Mouse (Mus musculus) MEL (cell line): ENCODE data around the gene Plin2.

ENCODE experiments used
- CTCF ChIP-seq, 3 experiments: IDR thresholded peaks in 2 of 3; conservative IDR thresholded peaks in 1 of 3; 2 replicates each; pipeline ENCODE4 v1.5.1; 2011 to 2012; ENCODE audit warnings: low read length in 3 of 3, low read depth in 2 of 3, mild to moderate bottlenecking in 2 of 3, improper control_type of control experiment in 1 of 3, inconsistent platforms in 1 of 3, mixed read lengths in 1 of 3, moderate library complexity in 1 of 3; ENCODE audit not compliant: control insufficient read depth in 1 of 3, insufficient read depth in 1 of 3, poor library complexity in 1 of 3, severe bottlenecking in 1 of 3
- MAX ChIP-seq: IDR thresholded peaks from 2 replicates; pipeline ENCODE4 v1.6.1; 2011; ENCODE audit warnings: low read length, improper control_type of control experiment
- NRF1 ChIP-seq: IDR thresholded peaks from 2 replicates; pipeline ENCODE4 v1.6.1; 2014; ENCODE audit warnings: low read depth, mild to moderate bottlenecking, inconsistent platforms, low read length, improper control_type of control experiment, moderate library complexity; ENCODE audit not compliant: poor library complexity, insufficient read depth, severe bottlenecking
- POLR2AphosphoS2 ChIP-seq: IDR thresholded peaks from 2 replicates; pipeline ENCODE4 v1.6.1; 2011; ENCODE audit warnings: low read length, improper control_type of control experiment

DNA sequence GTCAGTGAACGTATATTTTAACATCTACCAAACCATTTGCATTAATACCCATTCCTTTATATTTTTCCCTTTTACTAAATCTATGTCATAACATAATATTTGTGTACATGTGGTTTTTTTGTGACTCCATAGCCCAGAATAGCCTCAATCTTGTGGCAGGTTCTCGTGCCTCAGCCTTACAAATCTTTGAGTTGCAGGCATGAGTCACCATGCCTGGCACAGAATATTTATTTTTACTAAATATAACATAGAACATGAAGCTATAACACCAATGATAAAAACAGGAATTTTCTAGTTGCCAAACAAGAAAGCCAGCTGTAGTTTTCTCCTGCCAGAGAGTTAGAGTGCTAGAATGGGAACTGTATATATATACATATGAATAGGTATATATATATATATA, 49.4 kb downstream of the Plin2 start:
- TF ChIP-seq NRF1 (no peak), CTCF (IDR thresholded peaks at IDR 0.05 in 2 of 3, conservative IDR thresholded peaks at IDR 0.05 in 1 of 3; ENCODE audit: control insufficient read depth in 1 of 3, insufficient read depth in 1 of 3, low read depth in 2 of 3, low read length in 3 of 3, poor library complexity in 1 of 3, severe bottlenecking in 1 of 3) (no peak), POLR2AphosphoS2 (no peak), MAX (no peak)
